Mouse (Mus musculus): ENCODE data around the gene Cald1. TPM values are rescaled to one million over a fixed set of nuclear protein-coding genes. Genes with fewer than 3 reads are reported as not detected.

Gene Cald1
- polyA plus RNA-seq, 1 experiment = 8.0 TPM

GRCm38 (mm10) chr6:34782493-34782892, 184.2 kb downstream of the Cald1 start:
- TF ChIP-seq POLR2A (IDR thresholded peaks at IDR 0.05; ENCODE audit: low read depth, low read length) (no peak), CTCF (IDR thresholded peaks at IDR 0.05; ENCODE audit: extremely low read depth, insufficient read depth, insufficient read length, insufficient replicate concordance) (no peak)
- no peak for DNase-seq (ENCODE audit: low read depth in 1 of 2, low spot score in 2 of 2)
- Histone ChIP-seq H3K27ac (ENCODE audit: insufficient read depth, low read length) (no peak overlapping the region), H3K27me3 (ENCODE audit: control insufficient read depth, insufficient read depth, low read length) (no peaks in the 10 kb centered on the region), H3K36me3 (ENCODE audit: control insufficient read depth, insufficient read depth, low read length) (peaks cover 2% of the 10 kb centered on the region), H3K4me1 (ENCODE audit: control insufficient read depth, insufficient read depth, insufficient read length) (no peaks in the 10 kb centered on the region), H3K4me3 (ENCODE audit: extremely low read depth, insufficient read depth, insufficient read length) (no peak overlapping the region)
- WGBS = 76% methylated on average over 1 of the region's 1 CpGs

- Histone ChIP-seq H3K36me3 (ENCODE audit: control insufficient read depth, insufficient read depth, low read length) (no peaks in the 10 kb centered on the region), H3K27me3 (ENCODE audit: control insufficient read depth, insufficient read depth, low read length) (no peaks in the 10 kb centered on the region), H3K4me1 (ENCODE audit: control insufficient read depth, insufficient read depth, insufficient read length) (no peaks in the 10 kb centered on the region), H3K27ac (ENCODE audit: insufficient read depth, low read length) (no peak overlapping the region), H3K4me3 (ENCODE audit: extremely low read depth, insufficient read depth, insufficient read length) (no peak overlapping the region)
- DNase-seq (ENCODE audit: low read depth in 1 of 2, low spot score in 2 of 2) = no peak
- WGBS = 70% methylated on average over 3 of the region's 3 CpGs
- no peak for TF ChIP-seq CTCF (IDR thresholded peaks at IDR 0.05; ENCODE audit: extremely low read depth, insufficient read depth, insufficient read length, insufficient replicate concordance)
- no peak for TF ChIP-seq POLR2A (IDR thresholded peaks at IDR 0.05; ENCODE audit: low read depth, low read length)
These were observed 198.6 kb downstream of the Cald1 start for GRCm38 (mm10) chr6:34796881-34797280.

- Histone ChIP-seq H3K4me1 (ENCODE audit: control insufficient read depth, insufficient read depth, insufficient read length) (no peaks in the 10 kb centered on the region), H3K4me3 (ENCODE audit: extremely low read depth, insufficient read depth, insufficient read length) (no peak overlapping the region), H3K36me3 (ENCODE audit: control insufficient read depth, insufficient read depth, low read length) (no peaks in the 10 kb centered on the region), H3K27ac (ENCODE audit: insufficient read depth, low read length) (no peak overlapping the region), H3K27me3 (ENCODE audit: control insufficient read depth, insufficient read depth, low read length) (no peaks in the 10 kb centered on the region)
- DNase-seq (ENCODE audit: low read depth in 1 of 2, low spot score in 2 of 2) = no peak
- TF ChIP-seq CTCF (IDR thresholded peaks at IDR 0.05; ENCODE audit: extremely low read depth, insufficient read depth, insufficient read length, insufficient replicate concordance) (no peak), POLR2A (IDR thresholded peaks at IDR 0.05; ENCODE audit: low read depth, low read length) (no peak)
- 82% methylated on average over 3 of the region's 3 CpGs for WGBS
These were observed 199.6 kb downstream of the Cald1 start for GRCm38 (mm10) chr6:34797887-34798286.

- Histone ChIP-seq H3K4me3 (ENCODE audit: extremely low read depth, insufficient read depth, insufficient read length) (no peak overlapping the region), H3K4me1 (ENCODE audit: control insufficient read depth, insufficient read depth, insufficient read length) (no peaks in the 10 kb centered on the region), H3K27ac (ENCODE audit: insufficient read depth, low read length) (no peak overlapping the region), H3K36me3 (ENCODE audit: control insufficient read depth, insufficient read depth, low read length) (no peaks in the 10 kb centered on the region), H3K27me3 (ENCODE audit: control insufficient read depth, insufficient read depth, low read length) (no peaks in the 10 kb centered on the region)
- no peak for DNase-seq (ENCODE audit: low read depth in 1 of 2, low spot score in 2 of 2)
- TF ChIP-seq POLR2A (IDR thresholded peaks at IDR 0.05; ENCODE audit: low read depth, low read length) (no peak), CTCF (IDR thresholded peaks at IDR 0.05; ENCODE audit: extremely low read depth, insufficient read depth, insufficient read length, insufficient replicate concordance) (no peak)
- WGBS = 83% methylated on average over 2 of the region's 2 CpGs
These were observed 207.3 kb downstream of the Cald1 start for GRCm38 (mm10) chr6:34805582-34805981.

GRCm38 (mm10) chr6:34810651-34811050, 212.4 kb downstream of the Cald1 start:
- Histone ChIP-seq H3K4me1 (ENCODE audit: control insufficient read depth, insufficient read depth, insufficient read length) (no peaks in the 10 kb centered on the region), H3K27me3 (ENCODE audit: control insufficient read depth, insufficient read depth, low read length) (no peaks in the 10 kb centered on the region), H3K4me3 (ENCODE audit: extremely low read depth, insufficient read depth, insufficient read length) (no peak overlapping the region), H3K27ac (ENCODE audit: insufficient read depth, low read length) (no peak overlapping the region), H3K36me3 (ENCODE audit: control insufficient read depth, insufficient read depth, low read length) (no peaks in the 10 kb centered on the region)
- 16% methylated on average over 4 of the region's 4 CpGs for WGBS
- DNase-seq (ENCODE audit: low read depth in 1 of 2, low spot score in 2 of 2) = no peak
- TF ChIP-seq POLR2A (IDR thresholded peaks at IDR 0.05; ENCODE audit: low read depth, low read length) (no peak), CTCF (IDR thresholded peaks at IDR 0.05; ENCODE audit: extremely low read depth, insufficient read depth, insufficient read length, insufficient replicate concordance) (no peak)

- no peak overlapping the region for H3K4me3 ChIP-seq (ENCODE audit: extremely low read depth, insufficient read depth, insufficient read length)
- TF ChIP-seq POLR2A (IDR thresholded peaks at IDR 0.05; ENCODE audit: low read depth, low read length) = no peak
- no peak for TF ChIP-seq CTCF (IDR thresholded peaks at IDR 0.05; ENCODE audit: extremely low read depth, insufficient read depth, insufficient read length, insufficient replicate concordance)
- no peaks in the 10 kb centered on the region for H3K4me1 ChIP-seq (ENCODE audit: control insufficient read depth, insufficient read depth, insufficient read length)
- DNase-seq (ENCODE audit: low read depth in 1 of 2, low spot score in 2 of 2) = no peak
- no peaks in the 10 kb centered on the region for H3K27me3 ChIP-seq (ENCODE audit: control insufficient read depth, insufficient read depth, low read length)
- no peaks in the 10 kb centered on the region for H3K36me3 ChIP-seq (ENCODE audit: control insufficient read depth, insufficient read depth, low read length)
- no peak overlapping the region for H3K27ac ChIP-seq (ENCODE audit: insufficient read depth, low read length)
These were observed 226.1 kb downstream of the Cald1 start for GRCm38 (mm10) chr6:34824406-34824805.

Other genes starting within 250 kb of the Cald1 start
- 2.3 and 3.0 TPM in 2 replicates for gene Akr1b8, start 244.4 kb upstream of the Cald1 start, polyA plus RNA-seq (2012; rRNA removed)
- 14.7 and 16.0 TPM in 2 replicates for gene Akr1b10, start 214.3 kb upstream of the Cald1 start, polyA plus RNA-seq (2012; rRNA removed)
- gene Akr1b7, start 186.2 kb upstream of the Cald1 start, polyA plus RNA-seq (2012; rRNA removed) = 1.4 TPM in 2 replicates
- gene Bpgm, start 122.3 kb upstream of the Cald1 start, polyA plus RNA-seq (2012; rRNA removed) = 70.6 and 158 TPM in 2 replicates
- 1.0 and 1.5 TPM in 2 replicates for gene Agbl3, start 181.9 kb downstream of the Cald1 start, polyA plus RNA-seq (2012; rRNA removed)